Mouse (Mus musculus): Measurements from ENCODE around the gene Ryk. TPM values are rescaled to one million over a fixed set of nuclear protein-coding genes. Genes with fewer than 3 reads are reported as not detected.

The Ryk gene
- polyA plus RNA-seq, 1 experiment from 2014 or later, result 12.9 TPM

DNA sequence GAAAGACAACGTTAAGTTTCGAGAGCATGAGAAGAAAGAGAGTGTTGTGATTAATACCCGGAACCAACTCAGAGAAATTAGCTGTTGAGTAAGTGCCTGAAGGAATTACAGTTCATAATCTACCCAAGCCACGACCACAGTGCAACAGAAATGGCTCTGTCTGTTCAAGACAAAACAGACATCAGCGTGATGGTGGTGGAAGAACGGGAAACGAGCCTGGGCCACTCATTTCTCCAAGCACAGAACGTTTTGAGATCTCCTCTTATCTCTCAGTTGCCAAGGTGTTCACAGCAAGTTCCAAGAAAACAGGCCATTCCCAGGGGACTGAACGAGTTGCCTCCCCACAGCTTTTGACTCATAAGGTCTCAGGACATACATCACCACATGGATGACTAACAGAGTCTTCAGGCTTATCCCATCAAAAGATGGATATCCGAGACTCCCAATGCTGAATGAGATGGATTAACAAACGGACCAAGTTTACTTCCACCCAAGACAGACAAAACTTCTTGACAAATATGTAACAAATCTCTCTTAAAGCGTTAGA is 111.8 kb downstream of the Ryk start:
- no peak for DNase-seq (ENCODE audit: low spot score)
- WGBS, result 88% methylated on average over 12 of the region's 12 CpGs
- H3K4me1 ChIP-seq, result peaks cover 10% of the 10 kb centered on the region; the same call in 1 of the 2 replicates
- H3K27ac ChIP-seq (replicated peaks), result no peak overlapping the region
- H3K27me3 ChIP-seq (ENCODE audit: low read depth, poor library complexity, severe bottlenecking), result no peaks in the 10 kb centered on the region
- H3K36me3 ChIP-seq, result no peaks in the 10 kb centered on the region
- no peak overlapping the region for H3K4me3 ChIP-seq
- no peaks in the 10 kb centered on the region for H3K9me3 ChIP-seq (replicated peaks)

- H3K27me3 ChIP-seq (ENCODE audit: low read depth, poor library complexity, severe bottlenecking), result no peaks in the 10 kb centered on the region
- no peak for DNase-seq (ENCODE audit: low spot score)
- 76% methylated on average over 5 of the region's 5 CpGs for WGBS
- H3K4me3 ChIP-seq, result no peak overlapping the region
- H3K36me3 ChIP-seq, result no peaks in the 10 kb centered on the region
- no peaks in the 10 kb centered on the region for H3K9me3 ChIP-seq (replicated peaks)
- H3K27ac ChIP-seq (replicated peaks), result no peak overlapping the region
- peaks cover 10% of the 10 kb centered on the region; the same call in 1 of the 2 replicates for H3K4me1 ChIP-seq
These were observed 114.0 kb downstream of the Ryk start for GRCm38 (mm10) chr9:102948706-102949105.

- Histone ChIP-seq H3K9me3 (replicated peaks) (no peaks in the 10 kb centered on the region), H3K27me3 (ENCODE audit: low read depth, poor library complexity, severe bottlenecking) (no peaks in the 10 kb centered on the region), H3K36me3 (no peaks in the 10 kb centered on the region), H3K27ac (replicated peaks) (no peak overlapping the region), H3K4me3 (no peak overlapping the region), H3K4me1 (peaks cover 10% of the 10 kb centered on the region; the same call in 1 of the 2 replicates)
- 93% methylated on average over 9 of the region's 9 CpGs for WGBS
- no peak for DNase-seq (ENCODE audit: low spot score)
These were observed 116.6 kb downstream of the Ryk start for GRCm38 (mm10) chr9:102951091-102951994.

DNA sequence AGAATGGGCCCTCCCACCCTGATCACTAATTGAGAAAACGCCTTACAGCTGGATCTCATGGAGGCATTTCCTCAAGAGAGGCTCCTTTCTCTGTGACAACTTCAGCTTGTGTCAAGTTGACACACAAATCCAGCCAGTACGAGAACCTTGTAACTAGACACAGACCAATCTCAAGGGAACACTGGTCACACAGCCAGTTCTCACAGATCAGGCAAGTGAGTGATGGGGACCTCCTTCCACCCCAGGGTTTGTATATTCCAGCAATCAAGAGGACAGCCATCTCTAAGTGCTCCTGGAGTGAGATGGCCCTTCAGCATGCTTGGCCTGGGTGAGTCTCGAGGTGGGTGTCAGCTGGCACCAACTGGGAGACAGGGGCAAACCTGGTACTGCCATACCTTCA is 121.1 kb downstream of the Ryk start:
- Histone ChIP-seq H3K27me3 (ENCODE audit: low read depth, poor library complexity, severe bottlenecking) (no peaks in the 10 kb centered on the region), H3K36me3 (no peaks in the 10 kb centered on the region), H3K27ac (replicated peaks) (no peak overlapping the region), H3K9me3 (replicated peaks) (no peaks in the 10 kb centered on the region), H3K4me3 (no peak overlapping the region), H3K4me1 (peaks cover 2% of the 10 kb centered on the region)
- 84% methylated on average over 3 of the region's 3 CpGs for WGBS
- DNase-seq (ENCODE audit: low spot score), result no peak

Other genes starting within 250 kb of the Ryk start
- 172 and 188 TPM in 2 replicates for gene Anapc13, start 208.6 kb upstream of the Ryk start, polyA plus RNA-seq (2016; fragmentation: Nextera tagmentation; extraction: Ambion mirVana)
- gene Cep63, start 208.4 kb upstream of the Ryk start, polyA plus RNA-seq (2016; fragmentation: Nextera tagmentation; extraction: Ambion mirVana), result 54.1 and 65.9 TPM in 2 replicates
- 60.3 and 71.1 TPM in 2 replicates for gene Amotl2, start 118.2 kb upstream of the Ryk start, polyA plus RNA-seq (2016; fragmentation: Nextera tagmentation; extraction: Ambion mirVana)
- 0.17 and 0.25 TPM in 2 replicates for gene Slco2a1, start 153.8 kb downstream of the Ryk start, polyA plus RNA-seq (2016; fragmentation: Nextera tagmentation; extraction: Ambion mirVana)

Measured in midbrain, embryonic 10.5 days (tissue).